Mouse (Mus musculus): ENCODE results near the gene Rfk. TPM values are rescaled to one million over a fixed set of nuclear protein-coding genes. Genes with fewer than 3 reads are reported as not detected.
A peak's percentile ranks its signal among the peaks of the same experiment; 100 is the strongest.

Gene Rfk
- 10 to 100 TPM; 50.7 to 57.1 TPM for total RNA-seq (2021)
- long read RNA-seq, transcript Rfk-201 (4 exons, 2,482 nt), result major isoform, 43 of 45 reads
- long read RNA-seq, partial matches to known transcripts, result 1 of 45 reads
- long read RNA-seq, other reads (novel, unspliced or antisense), result 1 of 45 reads

GRCm38 (mm10) chr19:17393841-17394591 lies at the start of gene Rfk:
Gene Rfk (plus strand): TSS chr19:17394043.
- DNase-seq (ENCODE audit: low spot score in 2 of 2), result peak; percentile 83 to 91

- DNase-seq (ENCODE audit: low spot score in 2 of 2), result no peak
Observed at GRCm38 (mm10) chr19:17344881-17345280, 49.0 kb upstream of the Rfk start.

DNA sequence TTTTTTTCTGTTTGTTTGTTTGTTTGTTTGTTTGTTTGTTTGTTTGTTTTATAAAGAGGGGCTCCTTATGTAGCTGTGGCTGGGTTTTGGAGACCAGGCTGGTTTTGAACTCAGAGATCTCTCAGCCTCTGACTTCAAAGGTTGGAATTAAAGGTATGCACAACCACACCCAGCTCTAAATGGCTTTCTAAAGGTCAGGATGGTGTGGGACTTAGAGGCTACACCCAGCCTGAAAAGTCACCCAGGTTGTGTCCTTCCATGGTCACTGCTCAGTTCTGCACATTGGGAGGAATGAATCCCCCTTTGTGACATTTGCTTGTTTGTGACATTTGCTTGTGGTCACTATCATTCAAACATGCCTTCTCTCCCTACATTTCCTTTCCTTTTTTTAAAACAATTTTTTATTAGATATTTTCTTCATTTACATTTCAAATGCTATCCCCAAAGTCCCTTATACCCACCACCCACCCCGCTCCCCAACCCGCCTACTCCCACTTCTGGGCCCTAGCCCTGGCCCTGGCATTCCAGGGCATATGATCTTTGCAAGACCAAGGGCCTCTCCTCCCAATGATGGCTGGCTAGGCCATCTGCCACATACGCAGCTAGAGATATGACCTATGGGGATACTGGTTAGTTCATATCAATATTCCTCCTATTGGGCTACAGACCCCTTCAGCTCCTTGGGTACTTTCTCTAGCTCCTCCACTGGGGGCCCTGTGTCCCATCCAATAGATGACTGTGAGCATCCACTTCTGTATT lies 46.9 kb upstream of the Rfk start:
- DNase-seq (ENCODE audit: low spot score in 2 of 2), result no peak

GRCm38 (mm10) chr19:17347852-17348251 lies 46.0 kb upstream of the Rfk start:
- DNase-seq (ENCODE audit: low spot score in 2 of 2), result no peak

DNA sequence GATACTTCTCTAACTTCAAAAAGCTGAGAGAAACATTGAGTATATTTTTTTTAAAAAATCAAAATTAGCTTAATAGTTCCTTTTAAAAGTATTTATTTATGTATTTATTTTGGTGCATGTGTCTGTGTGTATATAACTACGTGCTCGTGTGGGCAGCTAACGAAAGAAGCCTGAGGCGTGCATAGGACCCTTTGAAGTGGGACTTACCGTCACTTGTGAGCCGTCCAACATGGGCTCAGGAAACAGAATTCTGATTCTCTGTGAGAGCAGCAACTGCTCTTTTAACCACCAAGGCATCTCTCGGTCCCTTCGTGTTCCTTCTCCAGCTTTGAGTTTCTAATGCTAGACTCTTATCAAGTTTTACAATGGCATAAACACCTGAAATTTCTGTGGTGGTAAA lies 40.1 kb upstream of the Rfk start:
- no peak for DNase-seq (ENCODE audit: low spot score in 2 of 2)

- no peak for DNase-seq (ENCODE audit: low spot score in 2 of 2)
Observed at GRCm38 (mm10) chr19:17354362-17354761, 39.5 kb upstream of the Rfk start.

- no peak for DNase-seq (ENCODE audit: low spot score in 2 of 2)
Observed at GRCm38 (mm10) chr19:17354797-17355196, 39.0 kb upstream of the Rfk start.

GRCm38 (mm10) chr19:17355361-17355760 lies 38.5 kb upstream of the Rfk start:
- no peak for DNase-seq (ENCODE audit: low spot score in 2 of 2)

GRCm38 (mm10) chr19:17355950-17356867 lies 37.6 kb upstream of the Rfk start:
- peak; percentile 16 to 30 for DNase-seq (ENCODE audit: low spot score in 2 of 2)

DNA sequence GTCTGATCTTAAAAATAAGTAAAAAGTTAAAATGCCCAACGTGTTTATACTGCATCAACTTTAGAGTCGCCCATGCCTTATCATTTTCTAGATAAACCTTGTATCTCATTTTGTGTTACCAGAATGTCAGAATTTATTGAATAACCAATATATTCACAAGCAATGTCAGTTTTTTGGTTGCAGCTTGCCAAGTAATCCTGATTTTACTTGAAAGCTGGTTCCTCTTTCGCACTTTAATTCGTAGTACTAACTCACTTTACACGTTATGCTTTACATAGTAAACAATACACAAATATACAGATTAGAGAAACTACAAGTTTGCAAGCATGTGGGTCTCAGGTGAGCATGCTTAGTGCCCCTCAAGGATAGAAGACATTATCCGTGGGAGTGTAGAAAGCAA lies 36.9 kb upstream of the Rfk start:
- DNase-seq (ENCODE audit: low spot score in 2 of 2), result no peak

GRCm38 (mm10) chr19:17357391-17357790 lies 36.5 kb upstream of the Rfk start:
- DNase-seq (ENCODE audit: low spot score in 2 of 2), result no peak

DNA sequence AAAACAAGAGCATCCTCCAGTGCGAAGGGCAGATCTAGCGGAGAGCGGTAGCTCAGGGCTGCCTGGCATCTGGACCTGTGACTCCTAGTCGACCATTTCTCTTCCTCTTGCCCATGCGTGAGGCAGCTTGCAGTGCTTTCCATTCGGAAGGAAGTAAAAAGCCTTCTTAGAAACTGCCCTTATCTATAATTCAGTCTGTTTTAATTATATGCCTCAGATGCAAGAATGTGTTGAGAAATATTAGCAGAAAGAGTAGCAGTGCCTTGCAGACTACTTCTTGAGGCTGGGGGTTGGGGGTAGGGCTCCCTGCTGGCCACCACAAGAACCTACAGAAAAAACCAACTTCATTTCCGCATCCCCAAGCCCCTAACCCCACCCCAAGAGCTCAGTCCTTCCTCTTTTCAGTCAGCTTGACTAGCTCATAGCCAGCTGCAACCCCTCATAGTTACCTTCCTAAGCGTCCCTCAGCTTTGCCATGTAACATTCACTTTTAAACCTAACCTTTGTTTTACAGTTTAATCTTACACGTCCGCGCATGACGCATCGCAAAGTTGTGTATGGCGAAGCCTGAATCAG lies 34.4 kb upstream of the Rfk start:
- DNase-seq (ENCODE audit: low spot score in 2 of 2), result no peak

GRCm38 (mm10) chr19:17361181-17361580 lies 32.7 kb upstream of the Rfk start:
- no peak for DNase-seq (ENCODE audit: low spot score in 2 of 2)

DNA sequence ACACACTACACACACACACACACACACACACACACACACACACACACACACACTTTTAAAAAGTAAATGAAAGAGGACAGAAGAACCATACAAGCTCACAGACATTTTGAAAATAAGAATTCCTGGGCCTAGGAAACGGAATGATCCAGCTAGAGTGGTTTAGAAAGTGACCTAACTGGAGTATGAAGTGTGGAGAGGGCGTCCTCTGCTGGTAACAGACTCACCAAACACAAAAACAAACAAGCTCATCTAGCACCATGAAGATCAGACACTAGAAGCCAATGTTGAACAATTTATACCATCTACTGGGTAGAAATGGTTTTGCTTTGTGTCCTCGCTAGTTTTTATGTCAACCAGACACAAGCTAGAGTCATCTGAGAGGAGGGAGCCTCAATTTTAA lies 29.1 kb upstream of the Rfk start:
- DNase-seq (ENCODE audit: low spot score in 2 of 2), result peak; percentile 53 to 66

- DNase-seq (ENCODE audit: low spot score in 2 of 2), result no peak
Observed at GRCm38 (mm10) chr19:17366364-17367090, 27.3 kb upstream of the Rfk start.

GRCm38 (mm10) chr19:17368557-17368956 lies 25.3 kb upstream of the Rfk start:
- no peak for DNase-seq (ENCODE audit: low spot score in 2 of 2)

- no peak for DNase-seq (ENCODE audit: low spot score in 2 of 2)
Observed at GRCm38 (mm10) chr19:17369581-17369980, 24.3 kb upstream of the Rfk start.

DNA sequence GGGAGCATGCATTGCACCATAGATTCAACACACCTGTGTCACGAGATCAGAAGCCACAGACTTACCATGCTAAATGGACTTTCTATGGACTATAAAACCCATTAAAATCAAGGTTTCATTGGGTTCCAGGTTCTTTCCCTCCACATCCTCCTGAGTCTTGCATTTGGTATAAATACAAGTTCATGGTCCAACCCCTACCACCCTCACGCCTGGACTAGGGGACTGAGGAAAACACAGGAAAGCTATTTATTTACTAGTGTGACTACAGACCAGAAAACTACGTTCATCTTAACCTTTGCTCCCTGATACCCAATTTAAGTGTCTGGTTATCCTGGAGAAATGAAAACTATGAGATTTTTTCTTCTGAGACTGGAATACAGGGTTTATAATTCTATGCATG lies 21.1 kb upstream of the Rfk start, which contains the start of gene Gcnt1:
TSS of gene Gcnt1 (minus strand) at position 144 of the 400 bp plus-strand sequence.
- no peak for DNase-seq (ENCODE audit: low spot score in 2 of 2)

DNA sequence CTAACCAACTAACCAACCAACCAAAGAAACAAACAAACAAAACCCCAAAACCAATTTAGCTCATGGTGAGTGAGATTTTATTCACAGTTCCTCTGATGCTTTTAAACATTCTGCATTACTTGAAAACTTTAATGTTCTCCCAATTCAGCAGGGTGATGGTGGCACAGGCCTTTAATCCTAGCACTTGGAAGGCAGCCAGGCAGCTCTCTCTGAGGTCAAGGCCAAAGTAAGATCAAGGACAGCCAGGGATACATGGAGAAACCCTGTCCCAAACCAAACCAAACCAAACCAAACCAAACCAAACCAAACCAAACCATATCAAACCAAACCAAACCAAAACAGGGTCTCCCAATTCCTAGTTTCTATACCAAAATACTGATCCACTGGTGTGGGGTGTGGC lies 15.0 kb upstream of the Rfk start:
- no peak for DNase-seq (ENCODE audit: low spot score in 2 of 2)

GRCm38 (mm10) chr19:17380549-17380948 lies 13.3 kb upstream of the Rfk start:
- no peak for DNase-seq (ENCODE audit: low spot score in 2 of 2)
